ENCODE assay signal across 13 mouse cellular contexts in the genomic region with DNA sequence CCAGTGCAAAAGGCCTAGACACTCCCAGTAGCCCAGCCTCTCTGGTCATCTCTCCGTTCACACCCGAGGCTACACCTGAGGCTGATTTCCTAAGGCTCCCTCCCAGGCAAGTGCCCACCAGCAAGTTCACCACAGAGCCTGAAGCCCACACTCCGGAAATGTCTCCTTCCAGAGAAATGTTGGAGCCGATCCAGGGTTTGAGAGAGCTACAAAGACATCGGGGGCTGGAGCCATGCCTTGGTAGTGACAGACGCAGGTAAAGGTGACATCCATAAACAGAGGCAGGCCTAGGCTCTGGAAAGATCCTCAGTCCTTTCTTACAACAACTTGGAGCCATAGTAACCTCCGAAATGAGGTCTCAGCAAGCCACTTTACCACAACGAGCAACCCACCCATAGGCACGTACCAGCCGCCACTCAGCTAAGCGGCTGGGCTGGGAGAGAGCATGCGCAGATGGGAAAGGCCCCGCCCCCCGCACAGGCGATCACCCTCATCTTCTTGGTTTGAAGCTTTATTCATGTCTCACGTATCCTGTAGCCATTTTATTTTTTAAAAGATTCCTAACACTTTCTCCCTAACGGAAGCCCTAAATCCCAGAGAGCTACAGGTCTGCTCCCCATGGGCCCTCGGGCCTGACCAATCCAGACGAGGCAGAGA. TPM values are rescaled to one million over a fixed set of nuclear protein-coding genes. Genes with fewer than 3 reads are reported as not detected.
A peak's percentile ranks its signal among the peaks of the same experiment; 100 is the strongest.
DNase-seq lines count a peak whose midpoint lies in the region; ATAC-seq lines count a peak whose summit lies in the region.
"Had no signal": no experiment of that assay in that cellular context is flagged by ENCODE, and none has a peak within 500 bp of the region (broad histone marks: within the 10 kb centered on the region; RNA-seq: fewer than 3 reads in every experiment).

No protein-coding gene starts in this region.

- WGBS in embryonic facial prominence, embryonic 12.5 days: 78% methylated on average over 19 of the region's 19 CpGs
- 76% methylated on average over 19 of the region's 19 CpGs for WGBS in embryonic facial prominence, embryonic 10.5 days
- WGBS in hindbrain, embryonic 16.5 days: 69% methylated on average over 19 of the region's 19 CpGs

- H3K4me3 ChIP-seq in embryonic facial prominence, embryonic 12.5 days: no peak overlapping the region
- no peak overlapping the region for H3K4me3 ChIP-seq in embryonic facial prominence, embryonic 10.5 days
- H3K4me3 ChIP-seq in hindbrain, embryonic 16.5 days (ENCODE audit: low read length): no peak overlapping the region
- H3K4me3 ChIP-seq: left cerebral cortex, adult 2 months had no signal

- no peak for DNase-seq in embryonic facial prominence, embryonic 10.5 days (ENCODE audit: low spot score)
- DNase-seq in right cerebral cortex, postnatal 4 days: peak; percentile 55
- no peak for DNase-seq in right cerebral cortex, postnatal 36 days (ENCODE audit: low spot score in 2 of 2)
- DNase-seq in testis, postnatal 10 days (ENCODE audit: low spot score): peak; percentile 59
- DNase-seq in right cerebral cortex, postnatal 10 days (ENCODE audit: low spot score in 2 of 2): no peak
- DNase-seq in frontal cortex, postnatal 14 days (ENCODE audit: low spot score in 2 of 2): no peak
- DNase-seq: kidney, adult 11 months; lung, embryonic 14.5 days; right cerebral cortex, postnatal 14 days; thymus, adult 18-20 months had no signal

- no peak for ATAC-seq in embryonic facial prominence, embryonic 12.5 days (ENCODE audit: insufficient number of reproducible peaks, insufficient read depth, low FRiP score, low TSS enrichment)
- ATAC-seq in hindbrain, embryonic 16.5 days: no peak

- no peaks in the 10 kb centered on the region for H3K4me1 ChIP-seq in embryonic facial prominence, embryonic 12.5 days
- peaks cover 4% of the 10 kb centered on the region; the same call in 1 of the 2 replicates for H3K4me1 ChIP-seq in embryonic facial prominence, embryonic 10.5 days
- H3K4me1 ChIP-seq in hindbrain, embryonic 16.5 days (ENCODE audit: control insufficient read depth, insufficient read depth, low read depth, low read length): peaks cover 8% of the 10 kb centered on the region; the same call in 1 of the 2 replicates

- no peak overlapping the region for H3K4me2 ChIP-seq in embryonic facial prominence, embryonic 12.5 days (replicated peaks)
- H3K4me2 ChIP-seq in hindbrain, embryonic 16.5 days (ENCODE audit: low read length): no peak overlapping the region
- H3K4me2 ChIP-seq: lung, embryonic 14.5 days had no signal

- 0 out of 2 replicates have a peak overlapping the region, but pooled peaks have one; percentile 19 for H3K27ac ChIP-seq in embryonic facial prominence, embryonic 12.5 days
- H3K27ac ChIP-seq in embryonic facial prominence, embryonic 10.5 days (replicated peaks): no peak overlapping the region
- H3K27ac ChIP-seq in hindbrain, embryonic 16.5 days (ENCODE audit: low read depth, low read length): peak overlapping the region; percentile 24; the same call in 1 of the 2 replicates
- H3K27ac ChIP-seq: left cerebral cortex, adult 2 months had no signal

- no peaks in the 10 kb centered on the region for H3K27me3 ChIP-seq in embryonic facial prominence, embryonic 12.5 days
- H3K27me3 ChIP-seq in embryonic facial prominence, embryonic 10.5 days (replicated peaks; ENCODE audit: low read depth, poor library complexity, severe bottlenecking): no peaks in the 10 kb centered on the region
- H3K27me3 ChIP-seq in hindbrain, embryonic 16.5 days (replicated peaks; ENCODE audit: control insufficient read depth, insufficient read depth, low read length): no peaks in the 10 kb centered on the region

- H3K9ac ChIP-seq in embryonic facial prominence, embryonic 12.5 days: no peak overlapping the region
- H3K9ac ChIP-seq in hindbrain, embryonic 16.5 days (ENCODE audit: low read depth, low read length): no peak overlapping the region
- H3K9ac ChIP-seq: lung, embryonic 14.5 days had no signal

- peaks cover 56% of the 10 kb centered on the region for H3K36me3 ChIP-seq in embryonic facial prominence, embryonic 12.5 days
- peaks cover 79% of the 10 kb centered on the region for H3K36me3 ChIP-seq in embryonic facial prominence, embryonic 10.5 days (replicated peaks)
- H3K36me3 ChIP-seq in hindbrain, embryonic 16.5 days (ENCODE audit: control insufficient read depth, insufficient read depth, low read length): peaks cover 41% of the 10 kb centered on the region

- H3K9me3 ChIP-seq in embryonic facial prominence, embryonic 12.5 days: no peaks in the 10 kb centered on the region
- no peaks in the 10 kb centered on the region for H3K9me3 ChIP-seq in embryonic facial prominence, embryonic 10.5 days
- H3K9me3 ChIP-seq in hindbrain, embryonic 16.5 days (ENCODE audit: control insufficient read depth, low read length): no peaks in the 10 kb centered on the region

RNA-seq across cellular contexts. Expression of gene Ppif, which starts 28.5 kb away (rescaled TPM):
- polyA plus RNA-seq in embryonic facial prominence, embryonic 12.5 days (2016; fragmentation: Nextera tagmentation; extraction: Ambion mirVana): 27.6 and 30.3 TPM in 2 replicates
- polyA plus RNA-seq in embryonic facial prominence, embryonic 10.5 days (2016; fragmentation: Nextera tagmentation; extraction: Ambion mirVana): 76.6 and 77.0 TPM in 2 replicates
- polyA plus RNA-seq in hindbrain, embryonic 16.5 days (2015; fragmentation: Nextera tagmentation; extraction: Ambion mirVana): 34.6 and 45.4 TPM in 2 replicates

Comparison
In these comparisons a context has a peak if more than half of its experiments do, and no peak if none do; other contexts are left out.
1. DNase-seq: peak in right cerebral cortex, postnatal 4 days (single experiment) and testis, postnatal 10 days (single experiment); none in embryonic facial prominence, embryonic 10.5 days (single experiment), right cerebral cortex, postnatal 36 days (0 of 2), right cerebral cortex, postnatal 10 days (0 of 2) and frontal cortex, postnatal 14 days (0 of 2).